Mouse (Mus musculus): ENCODE measurements around the gene Kidins220.
A peak's percentile ranks its signal among the peaks of the same experiment; 100 is the strongest.

Gene Kidins220

GRCm38 (mm10) chr12:25092027-25092704 is 117.4 kb downstream of the Kidins220 start:
- DNase-seq (ENCODE audit: low read depth, low spot score): no peak

DNA sequence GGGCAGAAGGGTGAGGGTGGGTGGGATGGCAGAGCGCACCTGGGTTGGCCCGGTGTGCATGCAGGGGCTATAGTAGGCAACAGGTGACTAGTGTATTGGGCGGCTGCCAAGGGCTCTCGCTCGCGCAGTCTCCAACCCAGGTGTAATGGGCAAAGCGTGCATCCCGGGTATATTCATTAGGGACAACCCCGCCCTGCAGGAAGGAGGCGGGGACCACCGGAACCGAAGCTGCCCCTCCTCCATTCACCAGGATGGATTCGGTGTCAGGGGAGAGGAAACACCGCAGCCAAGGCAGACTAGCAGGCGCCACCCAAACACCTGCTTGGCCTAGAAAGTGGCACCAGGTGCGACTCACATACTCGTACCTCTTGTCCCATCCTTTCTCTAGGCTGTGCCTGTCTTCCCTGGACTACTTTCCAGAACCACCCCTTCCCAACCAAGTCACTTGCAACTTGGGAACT is 118.1 kb downstream of the Kidins220 start:
- DNase-seq (ENCODE audit: low read depth, low spot score): no peak

DNA sequence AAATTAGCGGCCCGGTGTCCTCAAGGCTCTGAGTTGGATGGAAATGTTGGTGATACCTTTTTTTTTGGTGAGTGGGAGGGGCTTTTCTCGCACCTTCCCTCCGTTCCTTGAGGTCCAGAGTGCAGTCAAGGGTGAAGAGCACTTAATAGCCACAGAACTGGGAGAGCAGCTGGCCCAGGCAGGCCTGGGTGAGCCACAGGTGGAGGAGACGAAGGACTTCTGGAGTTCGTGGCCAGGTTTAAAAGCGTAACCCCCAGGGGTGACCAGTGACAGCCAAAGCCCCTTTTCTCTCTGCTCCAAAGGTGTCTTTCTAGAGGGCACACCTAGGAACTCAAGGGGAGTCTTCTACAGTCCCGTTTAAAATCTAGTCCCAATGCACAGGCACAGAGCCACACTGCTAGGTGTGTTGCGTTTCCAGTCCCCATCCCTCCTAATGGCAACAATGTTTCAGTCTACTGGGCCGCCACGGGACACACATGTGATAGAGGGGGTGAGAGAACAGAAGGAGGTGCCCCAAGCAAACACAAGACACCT is 118.6 kb downstream of the Kidins220 start:
- DNase-seq (ENCODE audit: low read depth, low spot score): no peak

DNA sequence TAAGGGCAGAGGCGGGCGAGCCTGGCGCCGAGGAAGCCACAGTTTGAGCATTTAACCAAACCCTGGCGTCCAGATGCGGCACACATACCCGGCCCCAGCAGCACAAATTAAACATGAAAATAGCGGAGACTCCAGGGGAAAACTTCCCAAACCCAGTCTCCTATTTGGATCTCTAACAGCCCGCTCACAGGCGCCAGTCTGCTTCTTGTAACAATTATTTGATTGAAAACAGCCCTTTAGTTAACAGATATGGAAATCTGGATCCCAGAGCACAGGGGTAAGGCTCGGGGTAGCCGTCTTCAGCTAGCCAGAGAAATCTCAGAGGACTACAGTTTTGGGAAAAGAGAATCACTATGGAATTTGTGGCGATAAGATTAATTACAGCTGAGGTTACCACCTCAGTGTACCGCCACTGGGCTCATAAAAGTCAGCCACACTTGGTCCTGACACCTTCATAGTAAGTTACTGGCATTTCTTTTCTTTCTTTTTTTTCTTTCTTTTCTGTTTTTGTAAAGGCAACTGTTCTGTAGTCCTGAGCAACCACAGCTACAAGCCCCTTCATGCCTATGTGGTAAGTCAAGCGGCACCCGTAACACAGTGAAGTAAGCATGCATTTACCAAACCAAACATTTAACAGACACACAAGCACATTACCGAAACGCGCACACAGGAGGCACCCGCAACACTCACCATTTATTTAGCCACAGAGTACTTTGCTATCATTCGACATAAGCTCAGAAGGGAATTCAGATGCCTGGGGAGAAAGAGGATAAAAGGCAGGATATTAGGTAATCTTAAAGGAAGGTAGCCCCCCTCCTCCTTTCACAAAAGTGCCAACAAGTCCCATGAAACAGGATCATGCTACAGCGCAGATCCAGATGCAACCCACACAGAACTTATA is 120.1 kb downstream of the Kidins220 start:
- DNase-seq (ENCODE audit: low read depth, low spot score): no peak

DNA sequence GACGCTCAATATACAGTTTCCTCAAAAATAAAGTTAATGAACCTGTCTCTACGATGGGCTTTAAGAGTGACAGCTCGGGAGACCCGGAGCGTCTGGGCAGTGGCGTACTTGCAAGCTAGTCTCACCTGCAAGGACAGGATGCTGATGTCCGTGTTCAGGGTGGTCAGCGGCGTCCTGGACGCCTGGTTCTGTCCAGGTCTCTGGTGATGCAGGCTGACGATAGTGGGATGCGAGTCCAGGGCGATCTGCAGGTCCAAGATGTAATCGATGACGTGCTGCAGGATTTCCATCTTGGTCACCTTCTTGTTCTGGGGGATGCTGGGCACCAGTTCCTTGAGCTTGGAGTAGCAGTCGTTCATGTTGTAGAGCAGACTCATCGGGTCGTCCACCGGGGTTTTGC is 120.8 kb downstream of the Kidins220 start:
- DNase-seq (ENCODE audit: low read depth, low spot score): no peak

GRCm38 (mm10) chr12:25095974-25096639 is 121.4 kb downstream of the Kidins220 start:
- peak; percentile 84 for DNase-seq (ENCODE audit: low read depth, low spot score)

GRCm38 (mm10) chr12:25096640-25097051 is 121.9 kb downstream of the Kidins220 start:
- DNase-seq (ENCODE audit: low read depth, low spot score): no peak

DNA sequence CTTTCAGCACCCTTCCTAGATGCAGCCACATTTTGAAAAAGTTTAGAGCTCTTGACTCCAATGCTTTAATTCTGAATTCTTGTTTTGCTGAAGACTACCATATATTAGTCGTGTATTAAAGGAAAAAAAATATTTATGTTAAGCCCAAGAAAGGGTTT is 122.2 kb downstream of the Kidins220 start, which contains the start of gene Id2:
Id2 (minus strand) TSS at position 89 of the 158 bp plus-strand sequence.
- no peak for DNase-seq (ENCODE audit: low read depth, low spot score)

DNA sequence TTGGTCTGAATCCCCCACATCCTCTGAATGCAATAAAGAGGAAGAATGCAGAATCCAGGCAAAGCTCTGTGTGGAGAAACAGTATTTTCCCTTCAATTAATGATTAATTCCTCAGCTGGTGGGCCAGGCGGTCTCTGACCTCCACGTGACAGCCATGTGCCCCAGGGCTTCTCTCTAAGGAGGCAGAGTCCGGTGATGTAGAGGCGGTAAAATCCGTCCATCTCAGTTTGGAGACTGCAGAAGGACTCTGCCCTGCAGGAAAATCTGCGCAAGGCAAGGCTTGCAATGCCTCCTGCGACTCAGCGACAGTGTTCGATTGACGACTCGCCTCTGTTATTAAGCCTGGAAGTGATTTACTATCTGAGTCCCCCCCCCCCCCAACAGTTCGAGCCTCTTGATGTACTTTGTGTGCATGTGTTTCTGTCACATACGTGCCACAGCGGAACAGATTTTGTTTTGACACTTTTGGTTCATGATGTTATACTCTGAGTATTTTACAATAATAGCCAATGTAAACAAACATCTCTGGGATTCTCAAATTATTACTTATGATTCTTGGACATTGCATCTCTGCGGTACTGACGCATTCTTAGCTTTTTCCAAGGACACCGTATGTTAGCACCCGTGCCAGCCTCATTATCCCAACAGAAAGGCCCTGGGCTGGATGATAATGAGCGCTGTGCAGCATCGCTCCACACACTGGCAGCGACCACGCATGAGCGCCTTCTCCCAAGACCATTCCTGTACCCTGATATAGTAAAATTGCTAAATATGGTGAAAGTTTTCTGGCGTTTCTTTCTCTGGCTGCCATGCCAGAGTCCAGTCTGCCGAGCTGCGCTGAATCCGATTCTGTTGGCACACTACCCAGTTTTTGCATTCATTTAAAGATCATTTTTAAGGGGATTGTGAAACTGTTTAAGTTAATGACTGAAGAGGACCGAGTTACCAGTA is 122.8 kb downstream of the Kidins220 start:
- DNase-seq (ENCODE audit: low read depth, low spot score): no peak

GRCm38 (mm10) chr12:25098161-25098550 is 123.4 kb downstream of the Kidins220 start:
- DNase-seq (ENCODE audit: low read depth, low spot score): no peak

GRCm38 (mm10) chr12:25098561-25099312 is 124.0 kb downstream of the Kidins220 start:
- no peak for DNase-seq (ENCODE audit: low read depth, low spot score)

DNA sequence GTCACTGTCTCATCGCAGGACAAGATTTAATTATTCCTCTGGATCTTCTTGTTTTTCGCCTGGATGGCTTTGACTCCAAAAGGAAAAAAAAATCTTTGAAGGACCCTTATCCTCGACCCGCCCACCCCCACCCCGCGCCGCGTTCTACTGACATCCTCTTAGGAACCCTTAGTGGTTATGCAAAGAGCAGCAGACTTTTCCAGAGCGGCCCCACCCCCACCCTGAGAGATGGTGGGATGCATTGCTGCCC is 124.5 kb downstream of the Kidins220 start:
- DNase-seq (ENCODE audit: low read depth, low spot score): no peak

GRCm38 (mm10) chr12:25099563-25100408 is 125.1 kb downstream of the Kidins220 start:
- no peak for DNase-seq (ENCODE audit: low read depth, low spot score)

- DNase-seq (ENCODE audit: low read depth, low spot score): no peak
These were observed 125.9 kb downstream of the Kidins220 start for GRCm38 (mm10) chr12:25100411-25101217.

GRCm38 (mm10) chr12:25101389-25101788 is 126.7 kb downstream of the Kidins220 start:
- no peak for DNase-seq (ENCODE audit: low read depth, low spot score)

DNA sequence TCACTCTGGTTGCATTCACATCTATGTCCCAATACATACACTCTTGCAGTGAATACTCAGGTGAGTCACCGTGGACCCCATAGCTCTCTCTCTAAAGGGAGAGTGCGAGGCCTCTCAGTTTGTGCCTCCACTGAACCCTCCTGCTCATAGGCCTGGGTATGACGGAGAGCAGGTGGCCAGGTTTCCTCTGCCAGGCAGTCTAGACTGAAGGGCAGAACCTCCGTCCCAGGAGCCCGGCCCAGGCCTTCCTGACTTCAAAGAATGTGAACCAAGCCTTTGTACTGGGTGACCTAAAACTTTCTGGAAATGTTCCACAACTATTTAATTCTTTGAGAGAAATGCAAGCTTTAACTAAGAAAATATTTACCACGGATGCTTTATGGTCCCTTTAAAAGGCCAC is 129.2 kb downstream of the Kidins220 start:
- no peak for DNase-seq (ENCODE audit: low read depth, low spot score)

GRCm38 (mm10) chr12:25104541-25104940 is 129.8 kb downstream of the Kidins220 start:
- DNase-seq (ENCODE audit: low read depth, low spot score): no peak

GRCm38 (mm10) chr12:25108865-25109264 is 134.1 kb downstream of the Kidins220 start:
- DNase-seq (ENCODE audit: low read depth, low spot score): no peak
